Mouse (Mus musculus) liver, embryonic 15.5 days (tissue): ENCODE results near the gene Eppin. TPM values are rescaled to one million over a fixed set of nuclear protein-coding genes. Genes with fewer than 3 reads are reported as not detected.
"Not testable (repeated sequence)": the region's sequence is repeated elsewhere in the genome, so short reads cannot be mapped to it uniquely, and the experiment has no call there.

Source experiments
- ATAC-seq: fragments of 200-750 bp; cut with Nextera tagmentation; 2 replicates; pipeline ENCODE4 v1.8.0; 2017; ENCODE audit warnings: moderate number of reproducible peaks, mild to moderate bottlenecking, moderate library complexity; ENCODE audit not compliant: insufficient read depth
- H3K27ac ChIP-seq: fragments of 300-500 bp; sonication (generic); replicated peaks from 2 replicates; pipeline ENCODE4 v1.5.1; 2015; ENCODE audit warnings: mild to moderate bottlenecking, inconsistent platforms
- H3K27me3 ChIP-seq: fragments of 300-500 bp; sonication (generic); 2 replicates; pipeline ENCODE4 v1.6.1; 2015; ENCODE audit warnings: mild to moderate bottlenecking, inconsistent platforms
- H3K36me3 ChIP-seq: fragments of 300-500 bp; sonication (generic); replicated peaks from 2 replicates; pipeline ENCODE4 v1.6.1; 2015; ENCODE audit warnings: moderate library complexity, mild to moderate bottlenecking, inconsistent platforms
- H3K4me1 ChIP-seq: fragments of 300-500 bp; sonication (generic); replicated peaks from 2 replicates; pipeline ENCODE4 v1.6.1; 2015; ENCODE audit warnings: inconsistent platforms
- H3K4me2 ChIP-seq: fragments of 300-500 bp; sonication (generic); 2 replicates; pipeline ENCODE4 v1.6.1; 2015; ENCODE audit warnings: moderate library complexity, mild to moderate bottlenecking, inconsistent platforms
- H3K4me3 ChIP-seq: fragments of 300-500 bp; sonication (generic); replicated peaks from 2 replicates; pipeline ENCODE4 v1.5.1; 2015; ENCODE audit warnings: mild to moderate bottlenecking, inconsistent platforms
- H3K9ac ChIP-seq: fragments of 300-500 bp; sonication (generic); 2 replicates; pipeline ENCODE4 v1.6.1; 2015; ENCODE audit warnings: moderate library complexity, mild to moderate bottlenecking, inconsistent platforms
- H3K9me3 ChIP-seq: fragments of 300-500 bp; sonication (generic); replicated peaks from 2 replicates; pipeline ENCODE4 v1.6.1; 2016; ENCODE audit warnings: inconsistent platforms
- WGBS: fragments of 180-500 bp; shearing (Covaris S2); methylation state at CpG from one replicate; pipeline ENCODE4 v1.1.7; 2015; ENCODE audit warnings: mixed read lengths; ENCODE audit not compliant: insufficient replicate concordance; 5-methylcytosine and 5-hydroxymethylcytosine counted together
- polyA plus RNA-seq: library from polyadenylated mRNA; unstranded; fragments of >200 nt; fragmentation: Nextera tagmentation; extraction: Ambion mirVana; gene quantifications from 2 replicates; pipeline ENCODE4 v1.2.1, GENCODE M21; 2015

Gene Eppin
- polyA plus RNA-seq, 1 experiment from 2014 or later = not detected

- no peak overlapping the region for H3K9ac ChIP-seq
- no peaks in the 10 kb centered on the region for H3K4me1 ChIP-seq
- H3K9me3 ChIP-seq = no peaks in the 10 kb centered on the region
- H3K36me3 ChIP-seq = no peaks in the 10 kb centered on the region
- no peak overlapping the region for H3K27ac ChIP-seq
- H3K4me2 ChIP-seq = no peak overlapping the region
- ATAC-seq = no peak
- H3K27me3 ChIP-seq = no peaks in the 10 kb centered on the region
- WGBS = 49% methylated on average over 3 of the region's 3 CpGs
- H3K4me3 ChIP-seq = no peak overlapping the region
Observed at GRCm38 (mm10) chr2:164600179-164600578, 6.8 kb upstream of the Eppin start.

- no peaks in the 10 kb centered on the region for H3K36me3 ChIP-seq
- no peaks in the 10 kb centered on the region for H3K9me3 ChIP-seq
- H3K9ac ChIP-seq = no peak overlapping the region
- no peak for ATAC-seq
- no peak overlapping the region for H3K27ac ChIP-seq
- WGBS = 5% methylated on average over 4 of the region's 4 CpGs
- H3K4me2 ChIP-seq = no peak overlapping the region
- no peaks in the 10 kb centered on the region for H3K4me1 ChIP-seq
- no peaks in the 10 kb centered on the region for H3K27me3 ChIP-seq
- no peak overlapping the region for H3K4me3 ChIP-seq
Observed at GRCm38 (mm10) chr2:164592014-164592413, 1.4 kb downstream of the Eppin start.

GRCm38 (mm10) chr2:164585025-164585725 is 8.2 kb downstream of the Eppin start, which contains the start of gene Wfdc6a:
Wfdc6a (minus strand) TSS chr2:164585447.
- not testable (repeated sequence) for H3K36me3 ChIP-seq, H3K4me2 ChIP-seq, H3K27me3 ChIP-seq, H3K4me1 ChIP-seq, H3K9ac ChIP-seq, H3K27ac ChIP-seq, H3K9me3 ChIP-seq, ATAC-seq, H3K4me3 ChIP-seq
- 53% methylated on average over 13 of the region's 13 CpGs for WGBS

- H3K27ac ChIP-seq, H3K4me3 ChIP-seq, H3K4me2 ChIP-seq, H3K27me3 ChIP-seq, H3K9ac ChIP-seq, H3K9me3 ChIP-seq, H3K4me1 ChIP-seq, ATAC-seq, H3K36me3 ChIP-seq: not testable (repeated sequence)
- WGBS = 52% methylated on average over 6 of the region's 6 CpGs
Observed at GRCm38 (mm10) chr2:164573359-164573758, 20.0 kb downstream of the Eppin start, which contains the start of gene Spint3. Spint3 (minus strand) TSS chr2:164573459.

- no peaks in the 10 kb centered on the region for H3K4me1 ChIP-seq
- no peak overlapping the region for H3K4me3 ChIP-seq
- H3K27ac ChIP-seq = no peak overlapping the region
- H3K4me2 ChIP-seq = no peak overlapping the region
- 53% methylated on average over 5 of the region's 5 CpGs for WGBS
- H3K36me3 ChIP-seq = no peaks in the 10 kb centered on the region
- H3K27me3 ChIP-seq = peaks cover 26% of the 10 kb centered on the region
- no peak overlapping the region for H3K9ac ChIP-seq
- ATAC-seq = no peak
- no peaks in the 10 kb centered on the region for H3K9me3 ChIP-seq
Observed at GRCm38 (mm10) chr2:164567460-164567859, 25.9 kb downstream of the Eppin start.

- H3K9me3 ChIP-seq = no peaks in the 10 kb centered on the region
Observed at GRCm38 (mm10) chr2:164566997-164567396, 26.4 kb downstream of the Eppin start.

GRCm38 (mm10) chr2:164564346-164564745 is 29.0 kb downstream of the Eppin start:
- H3K9me3 ChIP-seq = no peaks in the 10 kb centered on the region
- no peaks in the 10 kb centered on the region for H3K4me1 ChIP-seq
- no peak overlapping the region for H3K4me2 ChIP-seq
- H3K36me3 ChIP-seq = no peaks in the 10 kb centered on the region
- WGBS = 44% methylated on average over 5 of the region's 5 CpGs
- no peak overlapping the region for H3K9ac ChIP-seq
- no peak for ATAC-seq
- H3K27me3 ChIP-seq = peaks cover 42% of the 10 kb centered on the region
- H3K4me3 ChIP-seq = no peak overlapping the region
- H3K27ac ChIP-seq = no peak overlapping the region

More at GRCm38 (mm10) chr2:164566997-164567396, 26.4 kb downstream of the Eppin start:
- no peak for ATAC-seq
- no peak overlapping the region for H3K9ac ChIP-seq
- H3K4me2 ChIP-seq = no peak overlapping the region
- WGBS = 53% methylated on average over 2 of the region's 2 CpGs
- H3K27me3 ChIP-seq = peaks cover 31% of the 10 kb centered on the region
- no peak overlapping the region for H3K27ac ChIP-seq
- no peaks in the 10 kb centered on the region for H3K4me1 ChIP-seq
- H3K4me3 ChIP-seq = no peak overlapping the region
- no peaks in the 10 kb centered on the region for H3K36me3 ChIP-seq

- Histone ChIP-seq H3K27ac (no peak overlapping the region), H3K27me3 (peaks cover 42% of the 10 kb centered on the region), H3K4me3 (peak overlapping the region; percentile 28), H3K4me2 (peak overlapping the region; percentile 62), H3K36me3 (no peaks in the 10 kb centered on the region), H3K9ac (no peak overlapping the region), H3K9me3 (no peaks in the 10 kb centered on the region), H3K4me1 (no peaks in the 10 kb centered on the region)
- ATAC-seq = no peak
- 2% methylated on average over 32 of the region's 32 CpGs for WGBS
Observed at GRCm38 (mm10) chr2:164563339-164564038, 29.9 kb downstream of the Eppin start.

- Histone ChIP-seq H3K9ac (no peak within 1 kb of the TSS), H3K27me3 (peaks cover 42% of the 10 kb centered on the region), H3K9me3 (no peaks in the 10 kb centered on the region), H3K4me2 (peak within 1 kb of the TSS; percentile 62), H3K36me3 (no peaks in the 10 kb centered on the region), H3K4me3 (peak within 1 kb of the TSS; percentile 28), H3K4me1 (no peaks in the 10 kb centered on the region), H3K27ac (no peak within 1 kb of the TSS)
- 15% methylated on average over 24 of the region's 24 CpGs for WGBS
- no peak for ATAC-seq
Observed at GRCm38 (mm10) chr2:164562391-164563188, 30.8 kb downstream of the Eppin start, which contains the start of gene Wfdc2. Wfdc2 (plus strand) TSS chr2:164562413.

GRCm38 (mm10) chr2:164560106-164560505 is 33.3 kb downstream of the Eppin start:
- Histone ChIP-seq H3K4me2 (no peak overlapping the region), H3K9ac (no peak overlapping the region), H3K27ac (no peak overlapping the region), H3K9me3 (no peaks in the 10 kb centered on the region), H3K4me1 (no peaks in the 10 kb centered on the region), H3K27me3 (peaks cover 42% of the 10 kb centered on the region), H3K4me3 (no peak overlapping the region), H3K36me3 (no peaks in the 10 kb centered on the region)
- no peak for ATAC-seq
- WGBS = 70% methylated on average over 8 of the region's 8 CpGs
